Mouse (Mus musculus) C2C12 (cell line): ENCODE data around the gene Ccdc18.

Experiments used
- CEBPB ChIP-seq: IDR thresholded peaks from one replicate; pipeline ENCODE4 v1.6.1; 2011; ENCODE audit warnings: low read depth, mild to moderate bottlenecking, control low read depth, moderate library complexity
- CTCF ChIP-seq: IDR thresholded peaks from one replicate; pipeline ENCODE4 v1.5.1; 2011; ENCODE audit not compliant: control insufficient read depth, insufficient read depth, insufficient read length
- FOSL1 ChIP-seq: IDR thresholded peaks from one replicate; pipeline ENCODE4 v1.8.0; 2011; ENCODE audit warnings: mild to moderate bottlenecking, low read length; ENCODE audit not compliant: poor library complexity, insufficient read depth, severe bottlenecking
- MAX ChIP-seq: IDR thresholded peaks from one replicate; pipeline ENCODE4 v1.6.1; 2011; ENCODE audit warnings: mild to moderate bottlenecking, control low read depth
- MYOD1 ChIP-seq: IDR thresholded peaks from one replicate; pipeline ENCODE4 v1.6.1; 2011; ENCODE audit warnings: low read depth; ENCODE audit not compliant: control insufficient read depth, insufficient read length
- MYOG ChIP-seq: IDR thresholded peaks from one replicate; pipeline ENCODE4 v1.6.1; 2011; ENCODE audit not compliant: control insufficient read depth, insufficient read length; ENCODE audit errors: extremely low read depth
- USF1 ChIP-seq: IDR thresholded peaks from one replicate; pipeline ENCODE4 v1.6.1; 2011; ENCODE audit warnings: low read depth, mild to moderate bottlenecking, control low read depth, moderate library complexity

GRCm38 (mm10) chr5:108160796-108161195 lies 28.1 kb downstream of the Ccdc18 start:
- TF ChIP-seq CTCF: no peak
- TF ChIP-seq MAX: no peak
- TF ChIP-seq USF1: no peak
- no peak for TF ChIP-seq FOSL1
- TF ChIP-seq CEBPB: no peak
- no peak for TF ChIP-seq MYOD1
- no peak for TF ChIP-seq MYOG
